Mouse (Mus musculus): Measurements from ENCODE around the gene Zfp629.

Gene Zfp629

GRCm38 (mm10) chr7:127614511-127614890, 1.1 kb downstream of the Zfp629 start:
- peak; percentile 32 for DNase-seq (ENCODE audit: low read depth, low spot score)

GRCm38 (mm10) chr7:127614091-127614490, 1.5 kb downstream of the Zfp629 start:
- DNase-seq (ENCODE audit: low read depth, low spot score) = no peak

- no peak for DNase-seq (ENCODE audit: low read depth, low spot score)
Measured at GRCm38 (mm10) chr7:127613501-127613900, 2.1 kb downstream of the Zfp629 start.

GRCm38 (mm10) chr7:127611561-127611960, 4.0 kb downstream of the Zfp629 start:
- no peak for DNase-seq (ENCODE audit: low read depth, low spot score)

- no peak for DNase-seq (ENCODE audit: low read depth, low spot score)
Measured at GRCm38 (mm10) chr7:127611011-127611410, 4.6 kb downstream of the Zfp629 start.

- DNase-seq (ENCODE audit: low read depth, low spot score) = no peak
Measured at GRCm38 (mm10) chr7:127607150-127607549, 8.4 kb downstream of the Zfp629 start.

GRCm38 (mm10) chr7:127604256-127604655, 11.3 kb downstream of the Zfp629 start:
- no peak for DNase-seq (ENCODE audit: low read depth, low spot score)

GRCm38 (mm10) chr7:127602903-127603302, 12.7 kb downstream of the Zfp629 start:
- no peak for DNase-seq (ENCODE audit: low read depth, low spot score)

GRCm38 (mm10) chr7:127601735-127602134, 13.9 kb downstream of the Zfp629 start:
- no peak for DNase-seq (ENCODE audit: low read depth, low spot score)

GRCm38 (mm10) chr7:127600612-127601011, 15.0 kb downstream of the Zfp629 start:
- DNase-seq (ENCODE audit: low read depth, low spot score) = no peak

GRCm38 (mm10) chr7:127596747-127597146, 18.9 kb downstream of the Zfp629 start:
- DNase-seq (ENCODE audit: low read depth, low spot score) = no peak

GRCm38 (mm10) chr7:127592575-127592974, 23.0 kb downstream of the Zfp629 start:
- no peak for DNase-seq (ENCODE audit: low read depth, low spot score)

GRCm38 (mm10) chr7:127591108-127591507, 24.5 kb downstream of the Zfp629 start:
- no peak for DNase-seq (ENCODE audit: low read depth, low spot score)

GRCm38 (mm10) chr7:127589637-127590036, 26.0 kb downstream of the Zfp629 start:
- no peak for DNase-seq (ENCODE audit: low read depth, low spot score)

GRCm38 (mm10) chr7:127588901-127589300, 26.7 kb downstream of the Zfp629 start:
- DNase-seq (ENCODE audit: low read depth, low spot score) = no peak

- DNase-seq (ENCODE audit: low read depth, low spot score) = peak; percentile 98
Measured at GRCm38 (mm10) chr7:127588011-127588871, 27.4 kb downstream of the Zfp629 start, which contains the start of the genes Ccdc189 and Rnf40. Gene Ccdc189 (minus strand): TSS chr7:127588595. Gene Rnf40 (plus strand): TSS chr7:127588767.

GRCm38 (mm10) chr7:127587196-127587595, 28.4 kb downstream of the Zfp629 start:
- no peak for DNase-seq (ENCODE audit: low read depth, low spot score)

- no peak for DNase-seq (ENCODE audit: low read depth, low spot score)
Measured at GRCm38 (mm10) chr7:127586149-127586548, 29.4 kb downstream of the Zfp629 start.

GRCm38 (mm10) chr7:127585031-127585430, 30.6 kb downstream of the Zfp629 start:
- no peak for DNase-seq (ENCODE audit: low read depth, low spot score)

GRCm38 (mm10) chr7:127583260-127583659, 32.3 kb downstream of the Zfp629 start:
- DNase-seq (ENCODE audit: low read depth, low spot score) = no peak

GRCm38 (mm10) chr7:127574115-127574514, 41.5 kb downstream of the Zfp629 start:
- no peak for DNase-seq (ENCODE audit: low read depth, low spot score)

- no peak for DNase-seq (ENCODE audit: low read depth, low spot score)
Measured at GRCm38 (mm10) chr7:127573503-127574008, 42.0 kb downstream of the Zfp629 start.

- DNase-seq (ENCODE audit: low read depth, low spot score) = peak; percentile 98
Measured at GRCm38 (mm10) chr7:127572895-127573471, 42.6 kb downstream of the Zfp629 start, which contains the start of gene Phkg2. Gene Phkg2 (plus strand): TSS chr7:127573340.

Measured in forelimb bud, embryonic 11.5 days (tissue).